Mouse (Mus musculus) adrenal gland, postnatal 36 days (tissue): ENCODE measurements around the gene Man1b1. TPM values are rescaled to one million over a fixed set of nuclear protein-coding genes. Genes with fewer than 3 reads are reported as not detected.

Source experiments
- total RNA-seq, 2 experiments: library from RNA; stranded (reverse); gene quantifications; 2 replicates each; pipeline ENCODE4 v1.2.3; 2021

Man1b1 gene
- total RNA-seq, 2 experiments from 2014 or later = 53.1 to 59.2 TPM

Other genes with a start within 250 kb of the Man1b1 start
- gene Noxa1, start 237.2 kb upstream of the Man1b1 start, total RNA-seq = not detected
- gene Nrarp, start 151.6 kb upstream of the Man1b1 start, total RNA-seq = 1 to 10 TPM; 2.1 to 2.3 TPM
- 10 to 100 TPM; 14.0 to 24.8 TPM for gene Tor4a, start 135.5 kb upstream of the Man1b1 start, total RNA-seq
- gene Nelfb, start 120.8 kb upstream of the Man1b1 start, total RNA-seq = 10 to 100 TPM; 54.8 to 57.2 TPM
- not detected for gene Stpg3, start 117.7 kb upstream of the Man1b1 start, total RNA-seq
- gene Fam166a, start 113.6 kb upstream of the Man1b1 start, total RNA-seq = not detected
- 100 to 1,000 TPM; 291 to 296 TPM for gene Tubb4b, start 107.6 kb upstream of the Man1b1 start, total RNA-seq
- gene Slc34a3, start 98.0 kb upstream of the Man1b1 start, total RNA-seq = not detected
- gene Rnf224, start 95.6 kb upstream of the Man1b1 start, total RNA-seq = not detected
- gene Rnf208, start 90.1 kb upstream of the Man1b1 start, total RNA-seq = 1 to 10 TPM; 5.8 TPM
- gene Cysrt1, start 89.9 kb upstream of the Man1b1 start, total RNA-seq = not detected
- gene AL732309.1, start 85.5 kb upstream of the Man1b1 start, total RNA-seq = 1 to 10 TPM; 4.1 to 4.8 TPM
- gene Tmem203, start 76.9 kb upstream of the Man1b1 start, total RNA-seq = 10 to 100 TPM; 22.6 to 38.8 TPM
- 1 to 10 TPM; 8.7 to 9.2 TPM for gene Tprn, start 69.7 kb upstream of the Man1b1 start, total RNA-seq
- gene Ssna1, start 59.9 kb upstream of the Man1b1 start, total RNA-seq = 10 to 100 TPM; 43.8 to 45.1 TPM
- 10 to 100 TPM; 76.5 to 81.3 TPM for gene Anapc2, start 59.9 kb upstream of the Man1b1 start, total RNA-seq
- not detected for gene Tmem210, start 44.2 kb upstream of the Man1b1 start, total RNA-seq
- not detected for gene Lrrc26, start 42.4 kb upstream of the Man1b1 start, total RNA-seq
- gene Grin1, start 13.2 kb upstream of the Man1b1 start, total RNA-seq = 1 to 10 TPM; 6.3 to 7.6 TPM
- gene Dpp7, start 24.0 kb downstream of the Man1b1 start, total RNA-seq = 10 to 100 TPM; 29.9 to 31.8 TPM
- 10 to 100 TPM; 20.0 to 23.1 TPM for gene Uap1l1, start 33.3 kb downstream of the Man1b1 start, total RNA-seq
- under 1 TPM; 0.43 to 0.95 TPM for gene Sapcd2, start 40.0 kb downstream of the Man1b1 start, total RNA-seq
- gene Entpd2, start 63.5 kb downstream of the Man1b1 start, total RNA-seq = 1 to 10 TPM; 5.0 to 7.8 TPM
- 100 to 1,000 TPM; 117 to 140 TPM for gene Npdc1, start 67.0 kb downstream of the Man1b1 start, total RNA-seq
- gene Fut7, start 90.9 kb downstream of the Man1b1 start, total RNA-seq = not detected
- gene Abca2, start 96.4 kb downstream of the Man1b1 start, total RNA-seq = 10 to 100 TPM; 29.7 to 36.4 TPM
- not detected for gene Clic3, start 124.5 kb downstream of the Man1b1 start, total RNA-seq
- 10 to 100 TPM; 32.3 to 34.2 TPM for gene Paxx, start 128.8 kb downstream of the Man1b1 start, total RNA-seq
- 1 to 10 TPM; 1.1 to 2.0 TPM for gene Ptgds, start 137.7 kb downstream of the Man1b1 start, total RNA-seq
- not detected for gene Lcn12, start 161.6 kb downstream of the Man1b1 start, total RNA-seq
- gene Fbxw5, start 168.4 kb downstream of the Man1b1 start, total RNA-seq = 10 to 100 TPM; 87.0 to 89.8 TPM
- 1 to 10 TPM; 1.7 TPM for gene C8g, start 169.4 kb downstream of the Man1b1 start, total RNA-seq
- 10 to 100 TPM; 22.3 to 26.2 TPM for gene Traf2, start 214.6 kb downstream of the Man1b1 start, total RNA-seq
- 100 to 1,000 TPM; 276 to 288 TPM for gene Edf1, start 225.5 kb downstream of the Man1b1 start, total RNA-seq
- gene Mamdc4, start 242.5 kb downstream of the Man1b1 start, total RNA-seq = 1 to 10 TPM; 1.5 to 3.1 TPM
- 10 to 100 TPM; 54.3 to 64.6 TPM for gene Phpt1, start 242.9 kb downstream of the Man1b1 start, total RNA-seq
- 1 to 10 TPM in 1 of 2 experiments, under 1 TPM in 1; 0.73 to 1.3 TPM for gene Ajm1, start 249.4 kb downstream of the Man1b1 start, total RNA-seq